Mouse (Mus musculus) splenic B cell, adult 2 months (primary cell): ENCODE measurements around the gene Ugt1a8.
"Not testable (repeated sequence)": the region's sequence is repeated elsewhere in the genome, so short reads cannot be mapped to it uniquely, and the experiment has no call there.

Experiments
- DNase-seq: peaks from one replicate; pipeline ENCODE4 v3.0.0-alpha.2; 2011; ENCODE audit warnings: low read depth, low spot score
- H3K27me3 ChIP-seq: 2 replicates; pipeline ENCODE4 v1.6.1; 2012; ENCODE audit warnings: mild to moderate bottlenecking, low read length, moderate library complexity, mixed read lengths; ENCODE audit not compliant: control insufficient read depth, poor library complexity, insufficient read depth, severe bottlenecking
- H3K36me3 ChIP-seq: 2 replicates; pipeline ENCODE4 v1.6.1; 2012; ENCODE audit warnings: mild to moderate bottlenecking, low read length, moderate library complexity, mixed read lengths; ENCODE audit not compliant: control insufficient read depth, poor library complexity, insufficient read depth, severe bottlenecking

Ugt1a8 gene

DNA sequence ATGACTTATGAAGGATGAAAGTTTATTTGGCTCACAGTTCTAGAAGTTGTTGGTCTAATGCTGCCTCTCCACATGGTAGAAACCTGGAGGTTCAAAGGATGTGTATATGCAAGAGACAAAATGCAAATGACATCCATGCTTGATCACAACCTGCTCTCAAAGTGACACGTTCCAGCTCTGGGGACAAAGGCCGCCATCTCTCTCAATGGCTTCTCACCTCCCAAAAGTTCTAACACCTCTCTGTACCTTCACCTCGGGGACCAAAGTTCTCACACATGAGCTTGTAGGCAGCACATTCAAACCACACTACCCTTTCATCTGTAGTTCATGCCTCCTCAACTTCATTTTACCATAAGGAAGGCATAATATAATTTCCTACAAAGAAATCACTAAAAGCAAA lies 130.0 kb downstream of the Ugt1a8 start:
- DNase-seq: peak; percentile 23
- no peaks in the 10 kb centered on the region for H3K27me3 ChIP-seq

DNA sequence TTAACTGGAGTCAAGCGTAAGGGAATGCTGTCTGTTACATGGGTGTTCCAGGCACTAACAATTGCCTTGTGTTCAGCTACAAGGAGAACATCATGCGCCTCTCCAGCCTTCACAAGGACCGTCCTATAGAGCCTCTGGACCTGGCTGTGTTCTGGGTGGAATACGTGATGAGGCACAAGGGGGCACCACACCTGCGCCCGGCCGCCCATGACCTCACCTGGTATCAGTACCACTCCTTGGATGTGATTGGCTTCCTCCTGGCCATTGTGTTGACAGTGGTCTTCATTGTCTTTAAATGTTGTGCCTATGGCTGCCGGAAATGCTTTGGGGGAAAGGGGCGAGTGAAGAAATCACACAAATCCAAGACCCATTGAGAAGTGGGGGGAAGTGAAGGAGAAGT lies 130.4 kb downstream of the Ugt1a8 start:
- Histone ChIP-seq H3K36me3 (no peaks in the 10 kb centered on the region), H3K27me3 (no peaks in the 10 kb centered on the region)
- peak; percentile 9 for DNase-seq

More for the DNA sequence above, 130.0 kb downstream of the Ugt1a8 start:
- no peaks in the 10 kb centered on the region for H3K36me3 ChIP-seq

GRCm38 (mm10) chr1:88218591-88218990 lies 131.0 kb downstream of the Ugt1a8 start:
- H3K27me3 ChIP-seq: no peaks in the 10 kb centered on the region
- DNase-seq: peak; percentile 5
- no peaks in the 10 kb centered on the region for H3K36me3 ChIP-seq

DNA sequence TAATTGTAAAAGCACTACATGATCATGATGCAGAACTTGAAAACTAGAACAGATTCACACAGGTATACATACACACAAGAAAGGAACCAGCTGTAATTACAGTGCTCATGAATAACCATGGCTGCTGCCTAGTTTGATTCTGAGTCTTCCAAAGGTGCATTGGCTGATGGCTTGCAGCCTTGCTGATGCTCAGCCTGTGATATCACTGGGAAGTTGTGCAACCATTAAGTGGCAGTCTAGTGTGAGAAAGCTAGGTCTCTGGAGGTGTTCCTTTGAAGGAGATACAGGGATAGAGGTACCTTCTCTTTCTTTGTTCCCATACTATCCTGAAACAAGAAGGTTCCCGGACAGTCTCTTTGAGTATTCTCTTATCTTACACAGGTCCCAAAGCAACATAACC lies 131.4 kb downstream of the Ugt1a8 start:
- H3K27me3 ChIP-seq: no peaks in the 10 kb centered on the region
- DNase-seq: peak; percentile 19
- no peaks in the 10 kb centered on the region for H3K36me3 ChIP-seq

GRCm38 (mm10) chr1:88220336-88220735 lies 132.7 kb downstream of the Ugt1a8 start:
- no peaks in the 10 kb centered on the region for H3K36me3 ChIP-seq
- no peaks in the 10 kb centered on the region for H3K27me3 ChIP-seq
- no peak for DNase-seq

GRCm38 (mm10) chr1:88222216-88222615 lies 134.6 kb downstream of the Ugt1a8 start:
- Histone ChIP-seq H3K27me3 (no peaks in the 10 kb centered on the region), H3K36me3 (no peaks in the 10 kb centered on the region)
- peak; percentile 8 for DNase-seq

DNA sequence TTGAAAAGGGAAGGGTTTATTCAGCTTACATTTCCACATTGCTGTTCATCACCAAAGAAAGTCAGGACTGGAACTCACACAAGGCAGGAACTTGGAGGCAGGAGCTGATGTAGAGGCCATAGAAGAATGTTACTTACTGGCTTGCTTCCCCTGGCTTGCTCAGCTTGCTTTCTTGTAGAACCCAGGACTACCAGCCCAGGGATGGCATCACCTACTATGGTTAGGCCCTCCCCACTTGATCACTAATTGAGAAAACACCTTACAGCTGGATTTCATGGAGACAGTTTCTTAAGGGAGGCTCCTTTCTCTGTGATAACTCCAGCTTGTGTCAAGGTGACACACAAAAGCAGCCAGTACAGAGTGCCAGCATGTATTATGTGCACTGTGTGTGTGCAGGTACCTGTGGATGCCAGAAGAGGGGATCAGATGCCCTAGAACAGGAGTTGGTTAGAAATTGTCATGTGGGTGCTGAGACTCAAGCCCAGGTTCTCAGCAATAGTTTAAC lies 135.4 kb downstream of the Ugt1a8 start:
- DNase-seq: peak; percentile 14
- not testable (repeated sequence) for H3K27me3 ChIP-seq, H3K36me3 ChIP-seq

DNA sequence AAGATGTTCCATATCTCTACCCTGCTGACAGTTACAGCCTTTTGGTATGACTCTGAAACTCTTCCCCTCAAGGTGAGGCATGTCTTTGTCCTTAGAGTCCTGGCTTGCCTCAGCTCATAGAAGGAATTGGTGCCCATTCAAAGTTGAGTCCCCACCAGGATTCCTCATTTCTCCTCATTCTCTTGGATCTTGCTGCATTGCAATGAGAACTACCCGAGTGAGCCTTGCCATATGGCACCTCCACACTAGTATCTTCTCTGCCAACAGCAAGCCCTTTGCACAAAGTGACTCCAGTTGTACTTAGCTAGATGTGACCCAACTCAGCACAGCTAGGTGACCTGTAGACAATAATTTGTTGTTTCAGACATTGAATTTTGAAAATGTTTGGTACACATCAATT lies 136.0 kb downstream of the Ugt1a8 start:
- DNase-seq: peak; percentile 26
- Histone ChIP-seq H3K27me3 (no peaks in the 10 kb centered on the region), H3K36me3 (no peaks in the 10 kb centered on the region)

- DNase-seq: peak; percentile 34
- H3K36me3 ChIP-seq: no peaks in the 10 kb centered on the region
- no peaks in the 10 kb centered on the region for H3K27me3 ChIP-seq
These were observed 136.6 kb downstream of the Ugt1a8 start for GRCm38 (mm10) chr1:88224029-88224776.

DNA sequence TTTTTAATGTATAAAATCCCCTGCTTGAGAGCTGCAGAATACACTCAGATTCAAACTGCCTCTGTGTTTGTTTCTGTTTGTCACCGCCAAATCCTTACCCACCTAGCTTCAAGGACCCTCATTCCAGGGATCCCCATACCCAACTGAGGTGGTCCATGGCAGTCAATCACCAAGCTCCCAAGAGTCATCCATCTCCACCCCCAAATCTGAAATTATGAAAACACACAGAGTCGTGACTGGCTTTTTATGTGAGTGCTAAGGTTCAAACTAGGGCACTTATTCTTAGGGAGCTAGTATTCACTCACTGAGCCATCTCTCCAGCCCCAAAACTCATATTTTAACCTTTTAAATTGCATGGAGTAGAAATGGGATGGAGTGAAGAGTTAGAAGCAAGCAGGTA lies 137.7 kb downstream of the Ugt1a8 start:
- H3K27me3 ChIP-seq, DNase-seq, H3K36me3 ChIP-seq: not testable (repeated sequence)

- H3K36me3 ChIP-seq: no peaks in the 10 kb centered on the region
- DNase-seq: peak; percentile 11
- H3K27me3 ChIP-seq: no peaks in the 10 kb centered on the region
These were observed 138.1 kb downstream of the Ugt1a8 start for GRCm38 (mm10) chr1:88225741-88226140.

DNA sequence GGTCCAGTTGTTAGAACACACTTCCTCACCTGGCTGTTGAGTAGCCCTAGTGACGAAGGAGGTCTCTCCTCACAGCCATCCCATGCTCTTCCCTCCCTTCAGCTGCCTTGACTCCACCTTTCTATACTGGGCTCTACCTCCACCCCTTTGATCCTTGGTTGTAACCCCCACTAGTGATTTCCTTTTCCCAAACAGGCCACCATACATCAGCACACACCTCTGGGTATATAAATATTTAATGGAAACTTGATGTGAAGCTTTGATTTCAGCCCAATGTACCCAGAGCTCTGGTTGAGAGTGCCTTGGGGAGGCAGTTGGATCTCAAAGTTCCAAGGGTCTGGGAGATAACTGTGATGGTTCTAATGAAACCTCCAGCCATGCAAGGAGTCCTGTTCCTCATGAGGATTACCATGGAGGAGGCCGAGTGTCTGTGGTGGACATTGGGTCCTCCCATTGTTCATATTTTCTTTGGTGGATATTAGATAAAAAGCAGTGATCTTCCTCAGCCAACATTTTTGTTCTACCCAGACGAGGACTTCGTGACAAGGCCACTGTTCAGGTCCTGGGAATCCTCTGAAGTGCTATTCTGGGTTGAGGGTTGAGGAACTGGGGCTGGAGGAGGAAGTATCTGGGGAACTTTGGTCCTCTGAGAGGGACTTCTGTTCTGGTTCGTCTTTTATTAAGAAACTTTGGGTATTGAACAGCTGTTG lies 139.2 kb downstream of the Ugt1a8 start, which contains the start of gene Mroh2a:
Gene Mroh2a, plus strand, starts transcription at position 317 of the 710 bp plus-strand sequence.
- H3K27me3 ChIP-seq: no peaks in the 10 kb centered on the region
- no peaks in the 10 kb centered on the region for H3K36me3 ChIP-seq
- no peak for DNase-seq

DNA sequence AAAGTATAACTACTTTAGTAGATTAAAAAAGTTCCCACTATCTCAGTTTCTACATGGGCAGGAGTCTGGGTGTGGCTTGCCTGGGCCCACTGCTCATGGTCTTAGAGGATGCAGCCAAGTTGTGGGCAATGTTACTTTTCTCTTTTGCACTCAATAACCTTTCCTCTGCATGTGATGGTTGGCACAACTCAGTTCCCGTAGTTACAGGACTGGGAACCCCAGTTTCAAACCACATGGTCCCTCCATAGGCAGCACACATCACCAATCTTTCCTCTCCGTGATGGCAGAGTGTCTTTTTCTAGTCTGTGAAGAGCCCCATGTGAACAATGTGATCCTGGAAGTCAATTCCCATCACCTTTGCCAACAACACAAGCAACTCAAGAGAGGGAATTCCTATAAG lies 139.9 kb downstream of the Ugt1a8 start:
- Histone ChIP-seq H3K36me3 (no peaks in the 10 kb centered on the region), H3K27me3 (no peaks in the 10 kb centered on the region)
- no peak for DNase-seq

DNA sequence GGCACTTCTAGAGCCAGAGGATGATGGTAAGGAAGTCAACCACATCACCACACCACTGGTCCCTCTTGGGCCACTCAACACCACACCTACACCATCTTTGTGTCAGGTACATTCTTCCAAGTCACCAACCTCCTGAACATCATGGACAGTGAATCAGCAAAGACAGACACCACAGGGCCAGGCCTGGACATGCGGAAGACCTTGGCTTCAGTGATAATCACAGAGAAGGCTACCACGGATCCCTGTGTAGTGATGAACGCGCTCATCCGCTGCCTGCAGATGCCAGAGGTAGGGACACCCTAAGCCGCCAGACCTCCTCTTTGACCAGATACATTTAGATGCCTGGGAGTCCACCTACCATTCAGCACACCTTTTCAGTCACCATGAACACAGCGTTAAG lies 140.5 kb downstream of the Ugt1a8 start:
- Histone ChIP-seq H3K27me3 (no peaks in the 10 kb centered on the region), H3K36me3 (no peaks in the 10 kb centered on the region)
- no peak for DNase-seq

- no peak for DNase-seq
- no peaks in the 10 kb centered on the region for H3K27me3 ChIP-seq
- no peaks in the 10 kb centered on the region for H3K36me3 ChIP-seq
These were observed 142.0 kb downstream of the Ugt1a8 start for GRCm38 (mm10) chr1:88229566-88229965.
